8 mouse cellular contexts compared by ENCODE assay signal in the genomic region with DNA sequence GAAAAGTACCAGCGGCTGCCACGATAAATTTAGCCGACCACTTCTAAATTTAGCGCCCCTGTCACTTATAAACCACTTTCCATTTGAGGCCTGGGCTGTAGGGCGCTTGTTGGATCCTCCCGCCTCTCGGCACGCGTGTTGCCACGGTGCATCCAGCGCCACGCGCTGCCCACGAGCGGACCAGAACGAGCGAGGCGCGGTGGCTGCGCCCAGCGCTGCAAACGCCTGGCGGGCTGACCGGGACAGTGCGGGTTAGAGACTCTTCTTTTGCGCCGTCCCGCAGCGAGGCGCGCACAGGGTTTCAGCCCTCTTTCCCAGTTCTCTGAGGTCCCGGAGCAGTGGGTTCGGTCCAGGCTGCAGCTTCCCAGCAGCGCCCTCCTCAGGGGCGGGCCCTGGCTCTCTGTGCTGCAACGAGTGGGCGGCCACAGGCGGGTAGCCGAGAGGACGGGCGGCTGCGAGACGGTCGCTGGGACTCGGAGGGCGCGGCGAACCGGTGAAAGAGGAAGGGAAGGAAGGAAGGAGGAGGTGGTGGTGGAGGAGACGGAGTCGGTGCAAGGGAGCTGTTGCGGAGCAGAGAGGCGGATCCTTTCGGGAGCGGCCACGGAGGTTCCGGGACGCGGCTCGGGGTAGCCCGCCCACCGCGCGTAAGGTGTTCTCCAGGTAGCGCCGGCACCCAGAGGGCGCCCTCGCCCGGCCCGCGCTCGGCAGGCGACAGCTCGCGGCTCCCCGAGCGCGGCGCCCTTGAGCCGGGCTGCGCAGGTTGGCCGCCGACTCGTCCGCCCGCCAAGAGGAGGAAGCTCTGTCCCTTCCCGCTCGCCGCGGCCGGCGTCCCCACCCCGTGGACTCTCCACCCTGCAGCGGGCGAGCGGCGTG. TPM values are rescaled to one million over a fixed set of nuclear protein-coding genes. Genes with fewer than 3 reads are reported as not detected.
DNase-seq lines count a peak whose midpoint lies in the region; ATAC-seq and TF ChIP-seq lines count a peak whose summit lies in the region.

No protein-coding gene starts in this region.

- peak overlapping the region; percentile 84 for H3K4me3 ChIP-seq in E14TG2a.4 (replicated peaks; ENCODE audit: low read length)
- H3K4me3 ChIP-seq in cerebellum, adult 2 months (replicated peaks; ENCODE audit: insufficient read depth, low read depth, low read length) = peak overlapping the region; percentile 88
- peak overlapping the region; percentile 53 for H3K4me3 ChIP-seq in hindbrain, embryonic 11.5 days (ENCODE audit: low read depth, low read length)
- peak overlapping the region; percentile 79 for H3K4me3 ChIP-seq in lung, embryonic 16.5 days (ENCODE audit: low read length)
- H3K4me3 ChIP-seq in olfactory bulb, adult 2 months (ENCODE audit: insufficient read depth, low read depth, low read length) = peak overlapping the region; percentile 93

- TF ChIP-seq POLR2A in cerebellum, adult 2 months (IDR thresholded peaks at IDR 0.05; ENCODE audit: borderline replicate concordance, insufficient read depth, low read length) = peak; percentile 33; the same call in 1 of the 2 replicates
- no peak for TF ChIP-seq POLR2A in olfactory bulb, adult 2 months (IDR thresholded peaks at IDR 0.05; ENCODE audit: insufficient read depth, low read depth, low read length)

- H3K9me3 ChIP-seq in E14TG2a.4 (ENCODE audit: low read length) = no peaks in the 10 kb centered on the region
- H3K9me3 ChIP-seq in hindbrain, embryonic 11.5 days (ENCODE audit: control insufficient read depth, low read length) = no peaks in the 10 kb centered on the region
- no peaks in the 10 kb centered on the region for H3K9me3 ChIP-seq in lung, embryonic 16.5 days (ENCODE audit: control insufficient read depth, low read length)

- TF ChIP-seq CTCF in E14TG2a.4 (conservative IDR thresholded peaks at IDR 0.05; ENCODE audit: low read length) = no peak
- TF ChIP-seq CTCF in cerebellum, adult 2 months (IDR thresholded peaks at IDR 0.05; ENCODE audit: borderline replicate concordance, insufficient read depth, low read depth, low read length) = 0 out of 2 replicates have a peak, but pooled peaks have one; percentile 28
- TF ChIP-seq CTCF in olfactory bulb, adult 2 months (IDR thresholded peaks at IDR 0.05; ENCODE audit: insufficient read depth, low read depth, low read length) = peak; percentile 11; the same call in 1 of the 2 replicates

- peak overlapping the region; percentile 80 for H3K27ac ChIP-seq in cerebellum, adult 2 months (ENCODE audit: insufficient read depth, low read length)
- peak overlapping the region; percentile 30; the same call in 1 of the 2 replicates for H3K27ac ChIP-seq in hindbrain, embryonic 11.5 days (ENCODE audit: low read depth, low read length)
- H3K27ac ChIP-seq in lung, embryonic 16.5 days (ENCODE audit: low read length) = peak overlapping the region; percentile 84
- H3K27ac ChIP-seq in olfactory bulb, adult 2 months (ENCODE audit: insufficient read depth, low read depth, low read length) = no peak overlapping the region

- WGBS in cerebellum, adult 2 months = under 1% methylated on average over 94 of the region's 97 CpGs
- WGBS in hindbrain, embryonic 11.5 days = under 1% methylated on average over 91 of the region's 97 CpGs
- 1% methylated on average over 79 of the region's 97 CpGs for WGBS in lung, embryonic 16.5 days
- WGBS in olfactory bulb, adult 2 months = under 1% methylated on average over 97 of the region's 97 CpGs

- peak; percentile 90 to 92 for DNase-seq in cerebellum, adult 2 months
- peak; percentile 57 to 75 for DNase-seq in frontal cortex, postnatal 10 days (ENCODE audit: low spot score in 2 of 2)
- DNase-seq in hindbrain, embryonic 11.5 days (ENCODE audit: low spot score) = peak; percentile 79
- peak; percentile 59 to 74 for DNase-seq in layer of hippocampus, postnatal 10 days (ENCODE audit: low spot score in 2 of 2)
- peak; percentile 76 for DNase-seq in thymus, adult 18-20 months

- peak overlapping the region; percentile 90 for H3K4me2 ChIP-seq in hindbrain, embryonic 11.5 days (replicated peaks; ENCODE audit: low read depth, low read length)
- peak overlapping the region; percentile 98 for H3K4me2 ChIP-seq in lung, embryonic 16.5 days (ENCODE audit: low read depth, low read length)

- H3K4me1 ChIP-seq in E14TG2a.4 (replicated peaks; ENCODE audit: low read depth, low read length) = peaks cover 6% of the 10 kb centered on the region
- H3K4me1 ChIP-seq in cerebellum, adult 2 months (ENCODE audit: control insufficient read depth, insufficient read depth, low read length) = peaks cover 2% of the 10 kb centered on the region
- H3K4me1 ChIP-seq in hindbrain, embryonic 11.5 days (replicated peaks; ENCODE audit: control insufficient read depth, insufficient read depth, low read length) = 0 out of 2 replicates have a peak, but pooled peaks cover 2% of the 10 kb centered on the region
- peaks cover 11% of the 10 kb centered on the region for H3K4me1 ChIP-seq in lung, embryonic 16.5 days (replicated peaks; ENCODE audit: control insufficient read depth, insufficient read depth, low read length)
- peaks cover 14% of the 10 kb centered on the region for H3K4me1 ChIP-seq in olfactory bulb, adult 2 months (ENCODE audit: control insufficient read depth, insufficient read depth, low read length)

- H3K9ac ChIP-seq in hindbrain, embryonic 11.5 days (ENCODE audit: low read depth, low read length) = peak overlapping the region; percentile 53
- H3K9ac ChIP-seq in lung, embryonic 16.5 days (ENCODE audit: low read length) = peak overlapping the region; percentile 79

- H3K27me3 ChIP-seq in E14TG2a.4 (ENCODE audit: insufficient read depth, low read length) = peaks cover 70% of the 10 kb centered on the region
- H3K27me3 ChIP-seq in cerebellum, adult 2 months (ENCODE audit: control insufficient read depth, insufficient read depth, low read length) = no peaks in the 10 kb centered on the region
- peaks cover 24% of the 10 kb centered on the region for H3K27me3 ChIP-seq in hindbrain, embryonic 11.5 days (ENCODE audit: control insufficient read depth, insufficient read depth, low read length)
- H3K27me3 ChIP-seq in lung, embryonic 16.5 days (ENCODE audit: control insufficient read depth, insufficient read depth, low read depth, low read length) = peaks cover 3% of the 10 kb centered on the region; the same call in 1 of the 2 replicates

- H3K36me3 ChIP-seq in E14TG2a.4 (ENCODE audit: insufficient read depth, low read length) = no peaks in the 10 kb centered on the region
- H3K36me3 ChIP-seq in hindbrain, embryonic 11.5 days (ENCODE audit: control insufficient read depth, insufficient read depth, low read length) = no peaks in the 10 kb centered on the region
- no peaks in the 10 kb centered on the region for H3K36me3 ChIP-seq in lung, embryonic 16.5 days (ENCODE audit: control insufficient read depth, insufficient read depth, low read length)

- peak; percentile 88 for ATAC-seq in hindbrain, embryonic 11.5 days (ENCODE audit: low FRiP score)
- ATAC-seq in lung, embryonic 16.5 days (ENCODE audit: low read depth) = peak; percentile 92

RNA-seq across cellular contexts. Expression of a gene that starts 0.5 kb away (rescaled TPM):
- 12.1 and 14.4 TPM in 2 replicates for polyA plus RNA-seq in cerebellum, adult 2 months (2012; rRNA removed)
- 0.66 and 1.3 TPM in 2 replicates for polyA plus RNA-seq in hindbrain, embryonic 11.5 days (2014; fragmentation: Nextera tagmentation; extraction: Ambion mirVana)
- 10 to 100 TPM; 18.6 to 19.0 TPM for total RNA-seq in layer of hippocampus, postnatal 10 days (2021)
- polyA plus RNA-seq in lung, embryonic 16.5 days (2015; fragmentation: Nextera tagmentation; extraction: Ambion mirVana) = 1.2 and 1.7 TPM in 2 replicates
- not detected in 2 replicates for polyA plus RNA-seq in olfactory bulb, adult 2 months (2012; ENCODE audit: insufficient read depth, insufficient read length, low replicate concordance, missing spikeins)

RNA-seq across cellular contexts. Expression of a gene that starts 26.3 kb away (rescaled TPM):
- 38.8 and 39.8 TPM in 2 replicates for polyA plus RNA-seq in cerebellum, adult 2 months (2012; rRNA removed)
- 32.5 and 34.1 TPM in 2 replicates for polyA plus RNA-seq in hindbrain, embryonic 11.5 days (2014; fragmentation: Nextera tagmentation; extraction: Ambion mirVana)
- 10 to 100 TPM; 23.5 to 26.5 TPM for total RNA-seq in layer of hippocampus, postnatal 10 days (2021)
- 30.5 and 34.2 TPM in 2 replicates for polyA plus RNA-seq in lung, embryonic 16.5 days (2015; fragmentation: Nextera tagmentation; extraction: Ambion mirVana)
- not detected in 2 replicates for polyA plus RNA-seq in olfactory bulb, adult 2 months (2012; ENCODE audit: insufficient read depth, insufficient read length, low replicate concordance, missing spikeins)
